Mouse (Mus musculus): Measurements from ENCODE around the gene Tnfrsf1b. TPM values are rescaled to one million over a fixed set of nuclear protein-coding genes. Genes with fewer than 3 reads are reported as not detected.

Gene Tnfrsf1b
- total RNA-seq, 2 experiments from 2014 or later = 2.0 to 2.6 TPM

GRCm38 (mm10) chr4:145229051-145229450 is 17.6 kb downstream of the Tnfrsf1b start:
- intact Hi-C loops (cut with DNase I) = no loop called here

GRCm38 (mm10) chr4:145224613-145225012 is 22.1 kb downstream of the Tnfrsf1b start:
- no peak for DNase-seq (ENCODE audit: low spot score in 2 of 2)
- intact Hi-C loops (cut with DNase I) = loop anchor here (5.0 kb wide), 1 partner anchor 43 kb away; no protein-coding TSS in a partner anchor

More at GRCm38 (mm10) chr4:145229051-145229450, 17.6 kb downstream of the Tnfrsf1b start:
- no peak for DNase-seq (ENCODE audit: low spot score in 2 of 2)

GRCm38 (mm10) chr4:145222064-145222463 is 24.6 kb downstream of the Tnfrsf1b start:
- peak in 1 of 2 experiments; percentile 43 for DNase-seq (ENCODE audit: low spot score in 2 of 2)

GRCm38 (mm10) chr4:145221379-145221778 is 25.3 kb downstream of the Tnfrsf1b start:
- DNase-seq (ENCODE audit: low spot score in 2 of 2) = no peak
- intact Hi-C loops (cut with DNase I) = loop anchor here (5.0 kb wide), 1 partner anchor 46 kb away; no protein-coding TSS in a partner anchor

More at GRCm38 (mm10) chr4:145222064-145222463, 24.6 kb downstream of the Tnfrsf1b start:
- intact Hi-C loops (cut with DNase I) = loop anchor here (5.0 kb wide), 1 partner anchor 45 kb away; no protein-coding TSS in a partner anchor

- intact Hi-C loops (cut with DNase I) = loop anchor here (5.0 kb wide), 1 partner anchor 47 kb away; no protein-coding TSS in a partner anchor
- DNase-seq (ENCODE audit: low spot score in 2 of 2) = no peak
Observed at GRCm38 (mm10) chr4:145220001-145220400, 26.7 kb downstream of the Tnfrsf1b start.

GRCm38 (mm10) chr4:145219240-145219985 is 27.3 kb downstream of the Tnfrsf1b start:
- intact Hi-C loops (cut with DNase I) = no loop called here
- no peak for DNase-seq (ENCODE audit: low spot score in 2 of 2)

- DNase-seq (ENCODE audit: low spot score in 2 of 2) = no peak
- intact Hi-C loops (cut with DNase I) = no loop called here
Observed at GRCm38 (mm10) chr4:145217837-145218236, 28.8 kb downstream of the Tnfrsf1b start.

- intact Hi-C loops (cut with DNase I) = no loop called here
- no peak for DNase-seq (ENCODE audit: low spot score in 2 of 2)
Observed at GRCm38 (mm10) chr4:145217046-145217445, 29.6 kb downstream of the Tnfrsf1b start.

GRCm38 (mm10) chr4:145215396-145215795 is 31.3 kb downstream of the Tnfrsf1b start:
- intact Hi-C loops (cut with DNase I) = loop anchor here (2.0 kb wide), 1 partner anchor 79 kb away; no protein-coding TSS in a partner anchor
- no peak for DNase-seq (ENCODE audit: low spot score in 2 of 2)

GRCm38 (mm10) chr4:145214786-145215174 is 31.9 kb downstream of the Tnfrsf1b start:
- intact Hi-C loops (cut with DNase I) = loop anchor here (1.0 to 5.0 kb wide), 3 partner anchors 72 to 128 kb away; no protein-coding TSS in a partner anchor
- no peak for DNase-seq (ENCODE audit: low spot score in 2 of 2)

GRCm38 (mm10) chr4:145213999-145214785 is 32.5 kb downstream of the Tnfrsf1b start:
- intact Hi-C loops (cut with DNase I) = loop anchor here (1.0 to 5.0 kb wide), 3 partner anchors 72 to 128 kb away; no protein-coding TSS in a partner anchor
- peak; percentile 90 to 94 for DNase-seq (ENCODE audit: low spot score in 2 of 2)

- DNase-seq (ENCODE audit: low spot score in 2 of 2) = no peak
Observed at GRCm38 (mm10) chr4:145211076-145211475, 35.6 kb downstream of the Tnfrsf1b start.

GRCm38 (mm10) chr4:145210564-145210963 is 36.1 kb downstream of the Tnfrsf1b start:
- intact Hi-C loops (cut with DNase I) = loop anchor here (5.0 kb wide), 1 partner anchor 132 kb away; no protein-coding TSS in a partner anchor
- no peak for DNase-seq (ENCODE audit: low spot score in 2 of 2)

More at GRCm38 (mm10) chr4:145211076-145211475, 35.6 kb downstream of the Tnfrsf1b start:
- intact Hi-C loops (cut with DNase I) = loop anchor here (5.0 kb wide), 1 partner anchor 131 kb away; no protein-coding TSS in a partner anchor

- intact Hi-C loops (cut with DNase I) = loop anchor here (5.0 kb wide), 1 partner anchor 133 kb away; no protein-coding TSS in a partner anchor
- DNase-seq (ENCODE audit: low spot score in 2 of 2) = no peak
Observed at GRCm38 (mm10) chr4:145209690-145210088, 37.0 kb downstream of the Tnfrsf1b start.

- intact Hi-C loops (cut with DNase I) = no loop called here
Observed at GRCm38 (mm10) chr4:145209076-145209689, 37.5 kb downstream of the Tnfrsf1b start.

GRCm38 (mm10) chr4:145207718-145208371 is 38.8 kb downstream of the Tnfrsf1b start:
- intact Hi-C loops (cut with DNase I) = no loop called here
- DNase-seq (ENCODE audit: low spot score in 2 of 2) = peak; percentile 24 to 51

More at GRCm38 (mm10) chr4:145209076-145209689, 37.5 kb downstream of the Tnfrsf1b start:
- no peak for DNase-seq (ENCODE audit: low spot score in 2 of 2)

- DNase-seq (ENCODE audit: low spot score in 2 of 2) = no peak
- intact Hi-C loops (cut with DNase I) = loop anchor here (5.0 kb wide), 1 partner anchor 312 kb away; the partner anchor contains the start of gene Dhrs3
Observed at GRCm38 (mm10) chr4:145204779-145205178, 41.9 kb downstream of the Tnfrsf1b start.

GRCm38 (mm10) chr4:145203305-145203704 is 43.4 kb downstream of the Tnfrsf1b start:
- intact Hi-C loops (cut with DNase I) = loop anchor here (5.0 kb wide), 1 partner anchor 311 kb away; the partner anchor contains the start of gene Dhrs3
- no peak for DNase-seq (ENCODE audit: low spot score in 2 of 2)
